Mouse (Mus musculus): ENCODE measurements around the gene Efl1.

Efl1 gene

GRCm38 (mm10) chr7:82812186-82813155 is 164.1 kb downstream of the Efl1 start:
- DNase-seq (ENCODE audit: low read depth, low spot score) = no peak

DNA sequence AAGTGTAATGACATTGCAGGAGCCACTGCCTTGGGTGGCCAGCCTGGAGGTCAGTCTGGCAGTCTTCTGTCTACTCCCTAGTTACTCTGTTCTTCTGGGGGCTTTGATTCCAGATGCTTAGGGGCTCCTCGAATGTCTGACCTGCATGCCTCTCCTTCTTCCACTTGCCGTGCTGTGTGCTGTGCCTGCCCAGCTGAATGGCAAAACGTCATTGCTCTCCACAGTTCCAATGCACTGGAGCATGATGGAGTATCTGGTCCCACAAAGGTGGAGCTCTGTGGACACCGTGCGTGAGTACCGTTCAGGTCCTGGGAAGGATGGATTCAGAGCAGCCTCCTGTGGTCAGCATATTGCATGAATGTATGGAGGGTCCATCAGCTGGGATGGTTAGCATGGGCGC is 171.1 kb downstream of the Efl1 start:
- no peak for DNase-seq (ENCODE audit: low read depth, low spot score)

GRCm38 (mm10) chr7:82820661-82821060 is 172.2 kb downstream of the Efl1 start:
- no peak for DNase-seq (ENCODE audit: low read depth, low spot score)

DNA sequence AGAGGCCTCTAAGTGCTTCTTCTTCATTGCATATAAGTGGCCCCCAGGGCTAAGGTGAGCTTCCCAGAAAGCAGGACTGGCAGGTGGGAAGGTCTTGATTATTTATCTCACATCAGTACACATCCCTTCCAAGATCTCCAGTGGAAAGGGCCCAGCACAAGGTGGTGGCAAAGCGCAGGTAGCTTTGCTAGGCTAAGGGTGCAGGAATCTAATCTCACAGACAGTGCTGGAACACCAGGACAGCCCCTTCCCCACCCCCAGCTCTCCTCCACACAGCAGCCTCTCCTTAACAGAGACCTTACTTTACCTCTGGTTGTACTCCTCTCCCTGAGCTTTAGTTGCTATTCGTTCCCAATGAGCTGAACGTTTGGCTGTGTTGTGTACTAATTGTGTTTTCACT is 173.1 kb downstream of the Efl1 start:
- no peak for DNase-seq (ENCODE audit: low read depth, low spot score)

GRCm38 (mm10) chr7:82822528-82822927 is 174.1 kb downstream of the Efl1 start:
- no peak for DNase-seq (ENCODE audit: low read depth, low spot score)

Measured in WW6 (cell line).